Mouse (Mus musculus) forebrain, embryonic 12.5 days (tissue): Measurements from ENCODE around the gene Krt80. TPM values are rescaled to one million over a fixed set of nuclear protein-coding genes. Genes with fewer than 3 reads are reported as not detected.

ENCODE experiments used
- ATAC-seq: fragments of 200-750 bp; cut with Nextera tagmentation; 2 replicates; pipeline ENCODE4 v1.8.0; 2017; ENCODE audit warnings: moderate TSS enrichment; ENCODE audit not compliant: low FRiP score
- H3K27ac ChIP-seq: fragments of 300-500 bp; sonication (generic); 2 replicates; pipeline ENCODE4 v1.5.1; 2016; ENCODE audit warnings: mild to moderate bottlenecking
- H3K27me3 ChIP-seq: fragments of 300-500 bp; sonication (generic); 2 replicates; pipeline ENCODE4 v1.6.1; 2016; ENCODE audit warnings: mild to moderate bottlenecking
- H3K36me3 ChIP-seq: fragments of 300-500 bp; sonication (generic); replicated peaks from 2 replicates; pipeline ENCODE4 v1.6.1; 2016; ENCODE audit warnings: mild to moderate bottlenecking
- H3K4me1 ChIP-seq: fragments of 300-500 bp; sonication (generic); 2 replicates; pipeline ENCODE4 v1.6.1; 2016
- H3K4me2 ChIP-seq: fragments of 300-500 bp; sonication (generic); 2 replicates; pipeline ENCODE4 v1.6.1; 2016; ENCODE audit warnings: mild to moderate bottlenecking, moderate library complexity
- H3K4me3 ChIP-seq: fragments of 300-500 bp; sonication (generic); replicated peaks from 2 replicates; pipeline ENCODE4 v1.5.1; 2016; ENCODE audit warnings: mild to moderate bottlenecking
- H3K9ac ChIP-seq: fragments of 300-500 bp; sonication (generic); 2 replicates; pipeline ENCODE4 v1.6.1; 2016; ENCODE audit warnings: mild to moderate bottlenecking
- H3K9me3 ChIP-seq: fragments of 300-500 bp; sonication (generic); 2 replicates; pipeline ENCODE4 v1.6.1; 2016
- WGBS: fragments of 180-500 bp; shearing (Covaris S2); methylation state at CpG from one replicate; pipeline ENCODE4 v1.1.7; 2016; 5-methylcytosine and 5-hydroxymethylcytosine counted together
- polyA plus RNA-seq: library from polyadenylated mRNA; unstranded; fragments of >200 nt; fragmentation: Nextera tagmentation; extraction: Ambion mirVana; gene quantifications from 2 replicates; pipeline ENCODE4 v1.2.1, GENCODE M21; 2016

Krt80 gene
- polyA plus RNA-seq: not detected in 2 replicates

DNA sequence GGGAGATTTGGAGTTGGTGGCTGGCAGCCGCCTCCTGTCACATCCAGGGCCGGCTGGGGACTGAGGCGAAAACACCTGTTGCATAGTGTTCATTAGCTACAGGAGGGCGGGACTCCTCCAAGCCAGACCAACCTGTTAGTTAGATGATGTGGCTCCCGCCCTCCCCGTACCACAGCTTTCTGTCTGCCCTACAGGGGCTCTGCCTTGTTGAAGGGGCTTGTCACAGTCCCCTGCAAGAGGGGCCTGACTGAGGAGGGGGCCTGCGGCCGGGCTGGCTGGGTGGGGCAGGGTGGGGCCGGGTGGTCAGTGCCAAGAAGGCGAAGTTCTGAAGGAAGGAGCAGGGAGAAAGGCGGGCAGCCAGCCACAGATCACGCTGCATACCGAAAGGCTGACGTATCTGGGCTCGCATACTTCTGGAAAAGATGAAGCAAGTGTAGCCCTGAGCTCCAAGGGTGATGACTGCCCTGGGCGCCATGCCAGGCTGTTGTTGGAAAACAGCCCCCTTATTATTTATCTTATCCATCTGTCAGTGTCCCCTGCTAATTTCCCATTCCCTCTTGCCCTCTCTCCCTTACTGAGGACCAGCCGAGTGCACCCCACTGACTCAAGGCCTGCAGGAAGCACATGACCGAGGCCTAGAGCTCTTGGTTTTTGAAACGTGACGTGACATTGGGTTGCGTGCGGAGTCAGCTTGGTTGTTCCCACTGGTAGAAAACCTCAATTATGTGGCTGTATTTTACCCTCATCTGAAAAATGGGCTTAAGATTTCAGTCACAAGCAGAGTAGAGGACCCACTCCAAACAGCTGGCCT, at the start of gene Krt80:
Gene Krt80, minus strand, starts transcription at position 62 of the 811 bp plus-strand sequence.
- Histone ChIP-seq H3K4me1 (no peaks in the 10 kb centered on the region; the same call in 1 of the 2 replicates), H3K4me3 (no peak within 1 kb of the TSS), H3K27ac (no peak within 1 kb of the TSS), H3K9ac (no peak within 1 kb of the TSS), H3K27me3 (0 out of 2 replicates have a peak, but pooled peaks cover 4% of the 10 kb centered on the region), H3K4me2 (no peak within 1 kb of the TSS), H3K9me3 (no peaks in the 10 kb centered on the region), H3K36me3 (no peaks in the 10 kb centered on the region)
- 62% methylated on average over 22 of the region's 22 CpGs for WGBS
- no peak for ATAC-seq

DNA sequence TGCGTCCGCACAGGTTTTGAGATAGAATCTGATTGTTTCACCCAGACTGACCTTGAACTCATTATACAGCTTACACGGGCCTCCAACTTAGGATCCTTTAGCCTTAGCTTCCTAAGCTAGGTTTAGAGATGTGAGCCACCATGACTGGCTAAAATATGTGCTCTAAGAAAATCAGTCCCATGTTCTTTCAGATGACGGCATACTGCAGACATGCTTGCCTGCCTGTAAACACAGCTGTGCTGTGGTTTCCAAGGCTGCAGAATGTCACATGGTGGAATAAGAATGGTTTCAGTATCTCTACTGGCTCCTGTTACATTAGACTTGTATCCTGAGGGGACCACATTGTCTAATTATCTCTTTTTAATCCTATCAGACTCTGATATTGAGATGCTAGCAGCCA, 49.0 kb upstream of the Krt80 start:
- no peak overlapping the region for H3K4me2 ChIP-seq
- H3K36me3 ChIP-seq: no peaks in the 10 kb centered on the region
- no peaks in the 10 kb centered on the region for H3K9me3 ChIP-seq
- no peak for ATAC-seq
- H3K27me3 ChIP-seq: 0 out of 2 replicates have a peak, but pooled peaks cover 3% of the 10 kb centered on the region
- no peak overlapping the region for H3K4me3 ChIP-seq
- no peak overlapping the region for H3K27ac ChIP-seq
- 92% methylated on average over 4 of the region's 4 CpGs for WGBS
- H3K4me1 ChIP-seq: no peaks in the 10 kb centered on the region
- no peak overlapping the region for H3K9ac ChIP-seq

DNA sequence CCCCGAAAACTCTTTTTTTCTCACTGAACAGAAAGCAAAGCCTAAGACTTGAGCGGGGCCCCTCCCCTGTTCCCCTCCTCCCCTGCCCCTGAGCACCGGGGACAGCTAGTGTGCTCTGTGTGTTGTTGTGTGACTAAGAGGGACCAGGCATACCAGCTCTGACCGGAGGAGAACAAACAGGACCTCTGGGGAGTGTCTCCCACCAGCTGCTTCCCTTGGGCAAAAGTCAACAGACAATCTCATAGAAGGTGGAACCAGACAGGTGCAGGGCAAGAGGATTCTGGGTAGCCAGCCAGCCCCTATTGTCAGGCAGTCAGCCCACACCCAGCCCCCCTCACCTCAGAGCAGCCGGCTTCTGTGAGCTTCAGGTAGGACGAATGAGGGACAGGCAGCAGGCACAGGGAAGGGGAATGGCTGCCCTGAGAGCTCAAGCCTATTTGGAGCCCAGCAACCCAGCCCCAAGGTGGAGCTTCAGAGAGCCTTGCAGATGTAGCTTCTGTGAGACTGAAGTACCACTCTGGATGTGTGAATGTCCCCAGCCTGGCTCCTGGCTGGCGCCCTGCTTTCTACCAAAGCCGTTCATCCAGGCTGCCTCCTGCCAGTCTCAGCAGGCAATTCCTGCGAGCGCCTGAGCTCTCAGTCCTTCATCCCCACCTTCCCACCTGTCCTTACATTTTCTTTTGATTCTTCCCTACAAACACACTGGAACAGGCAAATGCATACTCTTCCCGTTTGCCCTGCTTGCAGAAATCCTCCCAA, 45.0 kb upstream of the Krt80 start:
- H3K36me3 ChIP-seq: no peaks in the 10 kb centered on the region
- peaks cover 39% of the 10 kb centered on the region for H3K27me3 ChIP-seq
- no peak for ATAC-seq
- H3K27ac ChIP-seq: no peak overlapping the region
- no peaks in the 10 kb centered on the region for H3K4me1 ChIP-seq
- WGBS: 32% methylated on average over 11 of the region's 11 CpGs
- no peak overlapping the region for H3K4me2 ChIP-seq
- H3K9ac ChIP-seq: no peak overlapping the region
- no peak overlapping the region for H3K4me3 ChIP-seq
- no peaks in the 10 kb centered on the region for H3K9me3 ChIP-seq

DNA sequence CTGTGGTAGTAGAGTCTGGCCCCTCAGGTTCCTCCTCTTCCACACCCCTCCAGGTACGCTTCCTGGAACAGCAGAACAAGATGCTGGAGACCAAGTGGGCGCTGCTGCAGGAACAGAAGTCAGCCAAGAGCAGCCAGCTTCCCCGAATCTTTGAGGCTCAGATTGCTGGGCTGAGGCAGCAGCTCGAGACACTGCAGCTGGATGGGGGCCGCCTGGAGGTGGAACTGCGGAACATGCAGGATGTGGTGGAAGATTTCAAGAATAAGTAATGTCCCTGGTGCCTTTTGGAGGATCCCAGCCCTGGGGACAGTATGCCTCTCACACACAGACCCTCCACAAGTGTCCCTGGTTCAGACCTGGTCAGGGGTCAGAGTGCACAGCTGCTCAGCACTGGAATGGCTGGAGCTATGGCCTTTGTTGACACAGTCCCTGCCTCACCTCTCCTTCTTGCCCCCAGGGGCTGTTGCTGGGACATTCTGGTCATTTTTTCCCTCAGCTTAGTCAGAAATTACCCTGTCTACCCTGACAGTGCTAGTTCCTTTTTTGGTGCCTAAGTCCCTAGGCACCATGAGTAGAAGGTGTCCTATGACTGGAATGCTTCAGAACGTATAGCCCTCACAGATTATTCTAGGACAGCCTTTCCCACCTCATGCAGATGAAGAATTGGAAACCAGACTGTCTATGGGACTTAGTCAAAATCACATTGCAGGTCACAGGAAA, 44.1 kb upstream of the Krt80 start:
- ATAC-seq: no peak
- Histone ChIP-seq H3K9ac (no peak overlapping the region), H3K27ac (no peak overlapping the region), H3K4me1 (no peaks in the 10 kb centered on the region), H3K36me3 (no peaks in the 10 kb centered on the region), H3K4me3 (no peak overlapping the region), H3K9me3 (no peaks in the 10 kb centered on the region), H3K27me3 (peaks cover 39% of the 10 kb centered on the region), H3K4me2 (no peak overlapping the region)
- 52% methylated on average over 7 of the region's 7 CpGs for WGBS

DNA sequence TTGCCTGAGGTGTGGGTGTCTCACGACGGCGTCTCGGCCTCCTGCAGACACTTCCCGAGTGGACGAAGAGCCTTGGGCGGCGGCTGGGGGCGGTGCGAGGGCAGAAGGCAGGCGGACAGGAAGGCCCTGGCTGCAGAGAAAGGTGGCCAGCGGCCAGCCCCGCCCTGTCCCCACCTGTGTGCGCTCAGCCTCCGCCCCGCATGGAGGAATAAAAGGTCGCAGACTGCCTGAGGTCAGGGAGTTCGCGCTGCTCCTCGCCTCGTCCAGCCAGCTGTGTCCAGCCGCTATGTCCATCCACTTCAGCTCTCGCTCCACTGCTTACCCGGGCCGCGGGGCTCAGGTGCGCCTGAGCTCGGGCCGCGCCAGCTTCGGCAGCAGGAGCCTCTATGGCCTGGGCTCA, 42.2 kb upstream of the Krt80 start:
- Histone ChIP-seq H3K27me3 (peaks cover 39% of the 10 kb centered on the region), H3K27ac (no peak overlapping the region), H3K4me2 (no peak overlapping the region), H3K9me3 (no peaks in the 10 kb centered on the region), H3K36me3 (no peaks in the 10 kb centered on the region), H3K4me3 (no peak overlapping the region), H3K9ac (no peak overlapping the region), H3K4me1 (no peaks in the 10 kb centered on the region)
- WGBS: 24% methylated on average over 28 of the region's 31 CpGs
- no peak for ATAC-seq

DNA sequence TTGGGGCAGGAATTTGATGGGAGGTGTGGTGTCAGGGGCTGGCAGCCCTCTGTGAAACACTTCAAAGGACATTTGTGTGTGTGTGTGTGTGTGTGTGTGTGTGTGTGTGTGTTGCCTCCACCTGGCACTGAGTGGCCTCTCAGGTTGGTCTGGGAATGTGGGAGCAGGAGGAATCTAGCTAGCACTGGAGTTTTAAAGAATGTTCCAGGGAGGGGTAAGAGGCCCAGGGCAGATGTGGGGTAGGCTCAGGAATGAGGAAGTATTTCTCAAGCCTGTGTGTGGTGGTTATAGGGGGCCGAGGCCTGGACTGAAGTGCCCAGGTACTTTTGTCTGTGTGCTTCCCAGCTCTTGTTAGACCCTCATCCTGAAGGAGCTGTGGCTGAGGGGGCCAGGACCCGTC, 40.8 kb upstream of the Krt80 start, which contains the start of gene Krt7:
Gene Krt7, plus strand, starts transcription at position 269 of the 400 bp plus-strand sequence.
- Histone ChIP-seq H3K4me2 (no peak within 1 kb of the TSS), H3K27me3 (peaks cover 39% of the 10 kb centered on the region), H3K9me3 (no peaks in the 10 kb centered on the region), H3K4me1 (no peaks in the 10 kb centered on the region), H3K9ac (no peak within 1 kb of the TSS), H3K4me3 (no peak within 1 kb of the TSS), H3K36me3 (no peaks in the 10 kb centered on the region), H3K27ac (no peak within 1 kb of the TSS)
- 56% methylated on average over 2 of the region's 2 CpGs for WGBS
- ATAC-seq: no peak

DNA sequence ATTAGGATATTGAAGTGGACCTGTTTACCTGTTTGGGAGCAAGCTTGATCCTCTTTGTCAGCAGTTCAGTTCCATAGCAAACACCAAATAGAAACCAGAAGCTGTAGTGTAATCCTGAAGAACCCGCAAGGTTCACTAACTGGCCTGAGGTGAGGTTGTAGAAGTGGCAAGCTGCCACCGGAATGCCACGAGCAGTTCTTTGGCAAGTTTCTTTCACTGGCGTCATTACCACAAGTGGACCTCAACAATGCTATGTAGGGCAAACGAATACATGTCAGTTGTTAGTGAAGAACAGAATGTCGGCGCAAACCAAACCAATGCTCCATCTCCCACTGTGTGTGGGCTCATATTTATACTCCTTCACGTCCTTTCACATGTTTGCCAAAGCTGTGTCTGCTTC, 28.3 kb upstream of the Krt80 start:
- Histone ChIP-seq H3K4me1 (no peaks in the 10 kb centered on the region), H3K4me3 (no peak overlapping the region), H3K9ac (no peak overlapping the region), H3K36me3 (no peaks in the 10 kb centered on the region), H3K27ac (no peak overlapping the region), H3K4me2 (no peak overlapping the region), H3K27me3 (no peaks in the 10 kb centered on the region), H3K9me3 (no peaks in the 10 kb centered on the region)
- no peak for ATAC-seq
- 82% methylated on average over 8 of the region's 8 CpGs for WGBS

DNA sequence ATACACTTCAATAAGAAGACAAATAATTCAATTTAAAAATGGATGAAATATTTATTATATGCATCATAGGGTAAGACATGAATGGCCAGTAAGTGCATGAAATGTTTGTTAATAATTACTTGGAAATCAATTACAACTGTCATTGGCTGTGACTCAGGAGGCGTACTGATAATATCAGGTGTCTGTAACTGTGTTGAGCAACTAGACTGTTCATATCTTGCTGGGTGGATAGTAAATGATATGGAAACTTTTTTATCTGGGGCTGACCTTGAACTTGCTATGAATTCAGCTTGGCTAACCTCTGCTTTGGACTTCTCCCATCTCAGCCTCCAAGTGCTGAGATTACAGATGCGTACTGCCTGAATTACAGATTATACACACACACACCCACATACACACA, 27.7 kb upstream of the Krt80 start:
- WGBS: 90% methylated on average over 2 of the region's 2 CpGs
- H3K27me3 ChIP-seq: no peaks in the 10 kb centered on the region
- ATAC-seq: no peak
- no peak overlapping the region for H3K9ac ChIP-seq
- H3K27ac ChIP-seq: no peak overlapping the region
- H3K4me2 ChIP-seq: no peak overlapping the region
- no peaks in the 10 kb centered on the region for H3K36me3 ChIP-seq
- H3K4me3 ChIP-seq: no peak overlapping the region
- no peaks in the 10 kb centered on the region for H3K9me3 ChIP-seq
- no peaks in the 10 kb centered on the region for H3K4me1 ChIP-seq

DNA sequence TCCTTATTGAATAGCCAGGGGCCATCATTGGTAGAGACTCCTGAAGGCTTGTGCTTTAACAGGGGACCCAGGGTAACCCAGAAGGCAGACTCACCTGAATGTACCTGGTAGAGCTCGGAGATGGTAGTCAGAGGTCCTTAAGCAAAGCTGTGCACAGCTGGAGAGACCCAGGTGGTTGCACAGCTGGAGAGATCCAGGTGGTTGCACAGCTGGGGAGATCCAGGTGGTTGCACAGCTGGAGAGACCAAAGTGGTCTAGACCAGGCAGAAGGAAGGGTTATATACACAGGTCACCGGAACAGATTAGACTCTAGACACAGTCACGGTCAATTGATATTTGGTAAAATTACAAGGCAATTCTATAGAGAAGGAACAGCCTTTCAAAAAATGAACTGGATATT, 27.0 kb upstream of the Krt80 start:
- Histone ChIP-seq H3K4me3 (no peak overlapping the region), H3K9me3 (no peaks in the 10 kb centered on the region), H3K36me3 (no peaks in the 10 kb centered on the region), H3K9ac (no peak overlapping the region), H3K27ac (no peak overlapping the region), H3K4me2 (no peak overlapping the region), H3K4me1 (no peaks in the 10 kb centered on the region), H3K27me3 (no peaks in the 10 kb centered on the region)
- ATAC-seq: no peak
- 87% methylated on average over 3 of the region's 3 CpGs for whole genome bisulfite sequencing

DNA sequence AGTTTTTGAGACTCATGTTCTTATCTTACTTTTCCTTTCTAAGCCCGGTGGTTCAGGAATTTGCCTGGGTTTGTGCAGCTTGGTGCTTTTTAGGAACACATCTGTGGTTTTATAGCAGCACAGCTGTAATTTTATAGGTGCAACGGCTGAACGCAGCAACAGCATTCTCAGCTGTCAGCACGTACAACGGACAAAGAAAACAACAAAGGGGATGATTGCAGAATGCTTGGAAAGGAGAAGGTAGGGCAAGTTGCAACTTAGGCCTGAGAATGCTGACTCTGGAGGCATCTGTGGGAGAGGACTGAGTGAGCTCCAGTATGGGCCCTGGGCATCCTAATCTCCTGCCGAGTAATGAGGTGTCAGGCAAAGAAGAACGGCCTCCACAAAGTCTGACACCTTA, 26.5 kb upstream of the Krt80 start:
- H3K4me1 ChIP-seq: no peaks in the 10 kb centered on the region
- H3K36me3 ChIP-seq: no peaks in the 10 kb centered on the region
- no peak overlapping the region for H3K9ac ChIP-seq
- no peak overlapping the region for H3K4me2 ChIP-seq
- H3K27me3 ChIP-seq: no peaks in the 10 kb centered on the region
- no peak overlapping the region for H3K27ac ChIP-seq
- H3K9me3 ChIP-seq: no peaks in the 10 kb centered on the region
- H3K4me3 ChIP-seq: no peak overlapping the region
- WGBS: 72% methylated on average over 7 of the region's 7 CpGs
- ATAC-seq: no peak

DNA sequence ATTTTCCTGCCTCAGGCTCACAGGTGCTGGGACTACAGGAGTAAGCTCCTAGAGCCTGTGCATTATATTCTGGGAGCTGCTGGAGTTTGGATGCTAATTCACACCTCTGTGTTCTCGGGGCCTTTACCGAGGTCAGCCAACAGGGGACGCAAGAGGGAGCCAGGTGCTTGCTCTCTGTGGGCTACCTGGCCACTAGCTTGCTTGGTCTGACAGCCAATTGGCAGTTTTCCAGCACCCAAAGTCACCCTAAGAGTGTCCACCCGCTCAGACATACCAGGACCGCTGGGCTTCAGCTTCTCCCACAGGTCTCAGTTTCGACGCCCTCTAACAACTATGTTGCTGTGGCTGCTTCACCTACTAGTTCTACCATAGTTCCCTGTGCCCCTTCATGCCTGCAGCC, 24.9 kb upstream of the Krt80 start:
- Histone ChIP-seq H3K27me3 (no peaks in the 10 kb centered on the region), H3K36me3 (no peaks in the 10 kb centered on the region), H3K9me3 (no peaks in the 10 kb centered on the region), H3K9ac (no peak overlapping the region), H3K4me1 (no peaks in the 10 kb centered on the region), H3K27ac (no peak overlapping the region), H3K4me2 (no peak overlapping the region), H3K4me3 (no peak overlapping the region)
- ATAC-seq: no peak
- WGBS: 69% methylated on average over 7 of the region's 7 CpGs

DNA sequence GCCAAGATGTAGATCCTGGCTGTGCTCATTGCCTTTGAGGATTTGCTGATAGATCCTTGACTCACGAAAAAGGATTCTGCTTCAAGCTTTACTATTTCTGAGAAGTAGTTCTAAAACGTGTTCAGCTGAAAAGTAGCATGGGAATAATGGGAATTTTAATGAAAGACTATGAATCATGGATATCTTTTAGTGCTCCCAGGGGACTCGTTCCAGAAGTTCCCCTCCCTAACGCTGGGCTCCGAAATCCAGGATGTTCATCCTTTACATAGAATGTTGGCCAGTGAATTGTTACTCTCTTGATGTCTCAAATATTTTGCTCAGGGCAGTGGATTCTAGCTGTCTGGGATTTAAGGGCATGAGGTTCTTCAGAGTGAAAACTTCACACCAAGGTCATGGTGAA, 22.3 kb upstream of the Krt80 start:
- Histone ChIP-seq H3K4me3 (no peak overlapping the region), H3K27ac (no peak overlapping the region), H3K4me1 (no peaks in the 10 kb centered on the region), H3K36me3 (no peaks in the 10 kb centered on the region), H3K9me3 (no peaks in the 10 kb centered on the region), H3K9ac (no peak overlapping the region), H3K4me2 (no peak overlapping the region), H3K27me3 (no peaks in the 10 kb centered on the region)
- WGBS: 90% methylated on average over 5 of the region's 5 CpGs
- no peak for ATAC-seq
